Mouse (Mus musculus) liver, postnatal 0 days (tissue): ENCODE results near the gene Map3k6. TPM values are rescaled to one million over a fixed set of nuclear protein-coding genes. Genes with fewer than 3 reads are reported as not detected.

Source experiments
- ATAC-seq: fragments of 200-750 bp; cut with Nextera tagmentation; 2 replicates; pipeline ENCODE4 v1.8.0; 2017; ENCODE audit warnings: mild to moderate bottlenecking, moderate library complexity
- DNase-seq: peaks from one replicate; pipeline ENCODE4 v3.0.0-alpha.2; 2016
- H3K27ac ChIP-seq: fragments of 300-500 bp; sonication (generic); 2 replicates; pipeline ENCODE4 v1.5.1; 2014; ENCODE audit warnings: antibody characterized with exemption, moderate library complexity, mild to moderate bottlenecking, low read depth
- H3K27me3 ChIP-seq: fragments of 300-500 bp; sonication (generic); 2 replicates; pipeline ENCODE4 v1.6.1; 2014; ENCODE audit warnings: low read length, control low read depth, mixed read lengths; ENCODE audit not compliant: insufficient read depth
- H3K36me3 ChIP-seq: fragments of 300-500 bp; sonication (generic); replicated peaks from 2 replicates; pipeline ENCODE4 v1.6.1; 2014; ENCODE audit warnings: mild to moderate bottlenecking, control low read depth, low read length, moderate library complexity, mixed read lengths; ENCODE audit not compliant: insufficient read depth
- H3K4me1 ChIP-seq: fragments of 300-500 bp; sonication (generic); 2 replicates; pipeline ENCODE4 v1.6.1; 2014; ENCODE audit warnings: antibody characterized with exemption, mild to moderate bottlenecking, control low read depth; ENCODE audit not compliant: insufficient read depth
- H3K4me2 ChIP-seq: fragments of 300-500 bp; sonication (generic); 2 replicates; pipeline ENCODE4 v1.6.1; 2014; ENCODE audit warnings: low read depth, mild to moderate bottlenecking, low read length, moderate library complexity, mixed read lengths
- H3K4me3 ChIP-seq: fragments of 300-500 bp; sonication (generic); 2 replicates; pipeline ENCODE4 v1.5.1; 2014; ENCODE audit warnings: low read depth, low read length
- H3K9ac ChIP-seq: fragments of 300-500 bp; sonication (generic); replicated peaks from 2 replicates; pipeline ENCODE4 v1.6.1; 2014; ENCODE audit warnings: mild to moderate bottlenecking, moderate library complexity
- H3K9me3 ChIP-seq: fragments of 300-500 bp; sonication (generic); 2 replicates; pipeline ENCODE4 v1.6.1; 2016; ENCODE audit warnings: mild to moderate bottlenecking, control low read depth, low read length, mixed read lengths
- CTCF ChIP-seq: sonication (generic); IDR thresholded peaks from 2 replicates; pipeline ENCODE4 v1.5.1; 2016; ENCODE audit warnings: antibody characterized with exemption, low read depth
- EP300 ChIP-seq: IDR thresholded peaks from 2 replicates; pipeline ENCODE4 v1.6.1; 2016; ENCODE audit warnings: antibody characterized with exemption, low read depth, mild to moderate bottlenecking
- WGBS: fragments of 180-500 bp; shearing (Covaris S2); extraction: QIAGEN DNeasy Blood & Tissue Kit; methylation state at CpG from one replicate; pipeline ENCODE4 v1.1.7; 2014; ENCODE audit not compliant: insufficient replicate concordance; 5-methylcytosine and 5-hydroxymethylcytosine counted together
- polyA plus RNA-seq: library from polyadenylated mRNA; unstranded; fragments of >200 nt; fragmentation: Nextera tagmentation; extraction: Ambion mirVana; gene quantifications from 2 replicates; pipeline ENCODE4 v1.2.1, GENCODE M21; 2015

Map3k6 gene
- polyA plus RNA-seq, 1 experiment from 2014 or later: 1.3 TPM

GRCm38 (mm10) chr4:133286476-133287077 is 46.0 kb downstream of the Map3k6 start:
- Histone ChIP-seq H3K4me1 (peaks cover 32% of the 10 kb centered on the region), H3K9me3 (no peaks in the 10 kb centered on the region), H3K9ac (no peak overlapping the region), H3K36me3 (no peaks in the 10 kb centered on the region), H3K27ac (peak overlapping the region; percentile 13), H3K27me3 (no peaks in the 10 kb centered on the region), H3K4me3 (no peak overlapping the region), H3K4me2 (peak overlapping the region; percentile 34)
- DNase-seq: no peak
- 58% methylated on average over 4 of the region's 4 CpGs for WGBS
- ATAC-seq: peak; percentile 55; the same call in 1 of the 2 replicates
- TF ChIP-seq CTCF (no peak), EP300 (no peak)

GRCm38 (mm10) chr4:133291255-133291654 is 50.6 kb downstream of the Map3k6 start:
- Histone ChIP-seq H3K9me3 (no peaks in the 10 kb centered on the region), H3K4me3 (no peak overlapping the region), H3K9ac (no peak overlapping the region), H3K27ac (no peak overlapping the region), H3K4me1 (peaks cover 9% of the 10 kb centered on the region), H3K36me3 (peaks cover 29% of the 10 kb centered on the region), H3K27me3 (no peaks in the 10 kb centered on the region), H3K4me2 (no peak overlapping the region)
- DNase-seq: no peak
- WGBS: 66% methylated on average over 1 of the region's 1 CpGs
- no peak for ATAC-seq
- TF ChIP-seq CTCF (no peak), EP300 (no peak)

GRCm38 (mm10) chr4:133292405-133292804 is 51.8 kb downstream of the Map3k6 start:
- DNase-seq (no peak), ATAC-seq (no peak)
- Histone ChIP-seq H3K27me3 (no peaks in the 10 kb centered on the region), H3K4me3 (no peak overlapping the region), H3K4me2 (no peak overlapping the region), H3K27ac (no peak overlapping the region), H3K9me3 (no peaks in the 10 kb centered on the region), H3K36me3 (peaks cover 40% of the 10 kb centered on the region), H3K4me1 (no peaks in the 10 kb centered on the region), H3K9ac (no peak overlapping the region)
- no peak for TF ChIP-seq EP300
- no peak for TF ChIP-seq CTCF
- 90% methylated on average over 4 of the region's 4 CpGs for WGBS

GRCm38 (mm10) chr4:133292901-133293843 is 52.6 kb downstream of the Map3k6 start:
- no peak overlapping the region for H3K27ac ChIP-seq
- H3K27me3 ChIP-seq: no peaks in the 10 kb centered on the region
- no peak overlapping the region for H3K4me2 ChIP-seq
- WGBS: 65% methylated on average over 24 of the region's 24 CpGs
- TF ChIP-seq CTCF: no peak
- TF ChIP-seq EP300: no peak
- no peak overlapping the region for H3K4me3 ChIP-seq
- no peaks in the 10 kb centered on the region for H3K4me1 ChIP-seq
- peak; percentile 22 for ATAC-seq
- H3K9me3 ChIP-seq: no peaks in the 10 kb centered on the region
- peaks cover 40% of the 10 kb centered on the region for H3K36me3 ChIP-seq
- no peak for DNase-seq
- no peak overlapping the region for H3K9ac ChIP-seq

GRCm38 (mm10) chr4:133294084-133294483 is 53.5 kb downstream of the Map3k6 start:
- 80% methylated on average over 11 of the region's 11 CpGs for WGBS
- no peaks in the 10 kb centered on the region for H3K9me3 ChIP-seq
- TF ChIP-seq EP300 (no peak), CTCF (no peak)
- no peaks in the 10 kb centered on the region for H3K27me3 ChIP-seq
- H3K4me3 ChIP-seq: no peak overlapping the region
- no peaks in the 10 kb centered on the region for H3K4me1 ChIP-seq
- peaks cover 46% of the 10 kb centered on the region for H3K36me3 ChIP-seq
- DNase-seq: no peak
- ATAC-seq: no peak
- no peak overlapping the region for H3K27ac ChIP-seq
- no peak overlapping the region for H3K4me2 ChIP-seq
- H3K9ac ChIP-seq: no peak overlapping the region

- Histone ChIP-seq H3K36me3 (peaks cover 65% of the 10 kb centered on the region), H3K4me1 (no peaks in the 10 kb centered on the region), H3K27me3 (no peaks in the 10 kb centered on the region), H3K4me3 (no peak overlapping the region), H3K9me3 (no peaks in the 10 kb centered on the region), H3K27ac (no peak overlapping the region), H3K9ac (no peak overlapping the region), H3K4me2 (no peak overlapping the region)
- 76% methylated on average over 10 of the region's 10 CpGs for WGBS
- no peak for DNase-seq
- no peak for ATAC-seq
- TF ChIP-seq CTCF: no peak
- TF ChIP-seq EP300: no peak
Observed at GRCm38 (mm10) chr4:133297360-133297759, 56.7 kb downstream of the Map3k6 start.
